Mouse (Mus musculus) Muller cell, postnatal 12 days (primary cell): Measurements from ENCODE around the gene Pdzrn3.

Experiments
- DNase-seq: peaks from one replicate; pipeline ENCODE4 v3.0.0-alpha.2; 2015; ENCODE audit errors: inconsistent ontology term

Pdzrn3 gene

GRCm38 (mm10) chr6:101377167-101377934 is at the start of gene Pdzrn3:
Gene Pdzrn3, minus strand, starts transcription at chr6:101377897.
- DNase-seq, result peak; percentile 86

GRCm38 (mm10) chr6:101427296-101427695 is 49.6 kb upstream of the Pdzrn3 start:
- peak; percentile 82 for DNase-seq

- peak; percentile 85 for DNase-seq
Observed at GRCm38 (mm10) chr6:101426301-101426700, 48.6 kb upstream of the Pdzrn3 start.

- no peak for DNase-seq
Observed at GRCm38 (mm10) chr6:101422084-101422954, 44.6 kb upstream of the Pdzrn3 start.

GRCm38 (mm10) chr6:101418213-101418612 is 40.5 kb upstream of the Pdzrn3 start:
- DNase-seq, result no peak

GRCm38 (mm10) chr6:101411701-101412100 is 34.0 kb upstream of the Pdzrn3 start:
- DNase-seq, result peak; percentile 7

- no peak for DNase-seq
Observed at GRCm38 (mm10) chr6:101411064-101411463, 33.4 kb upstream of the Pdzrn3 start.

GRCm38 (mm10) chr6:101396711-101397110 is 19.0 kb upstream of the Pdzrn3 start:
- DNase-seq, result no peak

GRCm38 (mm10) chr6:101395908-101396307 is 18.2 kb upstream of the Pdzrn3 start:
- DNase-seq, result no peak

- DNase-seq, result no peak
Observed at GRCm38 (mm10) chr6:101392801-101393117, 15.1 kb upstream of the Pdzrn3 start.

- DNase-seq, result no peak
Observed at GRCm38 (mm10) chr6:101392107-101392800, 14.6 kb upstream of the Pdzrn3 start.

- DNase-seq, result peak; percentile 68
Observed at GRCm38 (mm10) chr6:101385490-101385889, 7.8 kb upstream of the Pdzrn3 start.

GRCm38 (mm10) chr6:101384958-101385357 is 7.3 kb upstream of the Pdzrn3 start:
- peak; percentile 85 for DNase-seq

- peak; percentile 72 for DNase-seq
Observed at GRCm38 (mm10) chr6:101384476-101384875, 6.8 kb upstream of the Pdzrn3 start.

GRCm38 (mm10) chr6:101382891-101383290 is 5.2 kb upstream of the Pdzrn3 start:
- DNase-seq, result no peak

- peak; percentile 52 for DNase-seq
Observed at GRCm38 (mm10) chr6:101379546-101379945, 1.8 kb upstream of the Pdzrn3 start.

- peak; percentile 90 for DNase-seq
Observed at GRCm38 (mm10) chr6:101377935-101378609, 375 bp upstream of the Pdzrn3 start.

GRCm38 (mm10) chr6:101376511-101377166 is 1.1 kb downstream of the Pdzrn3 start:
- DNase-seq, result no peak

- DNase-seq, result no peak
Observed at GRCm38 (mm10) chr6:101376049-101376448, 1.6 kb downstream of the Pdzrn3 start.

- DNase-seq, result peak; percentile 62
Observed at GRCm38 (mm10) chr6:101374721-101375120, 3.0 kb downstream of the Pdzrn3 start.

GRCm38 (mm10) chr6:101374186-101374585 is 3.5 kb downstream of the Pdzrn3 start:
- DNase-seq, result no peak
